Comparison of ENCODE assay signal across 16 mouse cellular contexts in the genomic region with DNA sequence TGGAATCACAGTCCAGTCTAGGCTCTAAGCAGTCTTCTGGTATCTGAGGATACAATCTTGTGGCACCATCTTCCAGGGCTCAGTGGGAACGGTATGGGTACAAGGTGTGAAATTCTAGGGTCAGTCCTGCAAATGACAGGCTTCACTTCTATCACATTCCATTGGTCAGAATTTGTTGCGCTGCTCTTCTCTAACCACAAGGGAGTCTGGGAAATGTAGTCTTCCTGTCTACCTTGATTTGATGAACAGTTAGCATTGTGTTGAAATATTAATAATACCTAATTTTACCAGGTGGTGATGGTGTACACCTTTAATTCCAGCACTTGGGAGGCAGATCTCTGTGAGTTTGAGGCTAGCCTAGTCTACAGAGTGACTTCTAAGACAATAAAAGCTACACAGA. TPM values are rescaled to one million over a fixed set of nuclear protein-coding genes. Genes with fewer than 3 reads are reported as not detected.
"Had no signal": no experiment of that assay in that cellular context is flagged by ENCODE, and none has a peak within 500 bp of the region (broad histone marks: within the 10 kb centered on the region; RNA-seq: fewer than 3 reads in every experiment).

No protein-coding gene starts in this region.

- H3K4me2 ChIP-seq: lung, embryonic 15.5 days; midbrain, embryonic 12.5 days; neural tube, embryonic 12.5 days had no signal

- H3K4me1 ChIP-seq: lung, embryonic 15.5 days; midbrain, embryonic 12.5 days; neural tube, embryonic 12.5 days had no signal

- H3K27me3 ChIP-seq: lung, embryonic 15.5 days; midbrain, embryonic 12.5 days; neural tube, embryonic 12.5 days had no signal

- H3K9ac ChIP-seq: lung, embryonic 15.5 days; midbrain, embryonic 12.5 days; neural tube, embryonic 12.5 days had no signal

- H3K27ac ChIP-seq: lung, embryonic 15.5 days; midbrain, embryonic 10.5 days; midbrain, embryonic 12.5 days; neural tube, embryonic 12.5 days had no signal

- H3K4me3 ChIP-seq: lung, embryonic 15.5 days; midbrain, embryonic 10.5 days; midbrain, embryonic 12.5 days; neural tube, embryonic 12.5 days had no signal

- H3K36me3 ChIP-seq: lung, embryonic 15.5 days; midbrain, embryonic 10.5 days; midbrain, embryonic 12.5 days; neural tube, embryonic 12.5 days had no signal

- ATAC-seq: lung, postnatal 0 days; midbrain, embryonic 16.5 days had no signal

- H3K9me3 ChIP-seq: lung, embryonic 15.5 days; neural tube, embryonic 12.5 days had no signal

- DNase-seq: lung, adult 2 months; lung, postnatal 14 days; lung, postnatal 36 days; midbrain, embryonic 14.5 days; right cerebral cortex, postnatal 14 days; thymus, adult 18-20 months; thymus, postnatal 14 days; thymus, postnatal 36 days had no signal

RNA-seq across cellular contexts. Expression of gene Mfsd6l, which starts 35.5 kb away (rescaled TPM):
- total RNA-seq: megakaryocyte-erythroid progenitor cell, adult 5-6 weeks had no signal
- polyA plus RNA-seq: midbrain, embryonic 10.5 days; midbrain, embryonic 12.5 days; midbrain, embryonic 14.5 days; neural tube, embryonic 12.5 days; neural tube, embryonic 14.5 days had no signal
